Mouse (Mus musculus) testis, adult 2 months (tissue): Measurements from ENCODE around the gene Gcnt2. TPM values are rescaled to one million over a fixed set of nuclear protein-coding genes. Genes with fewer than 3 reads are reported as not detected.
"Not testable (repeated sequence)": the region's sequence is repeated elsewhere in the genome, so short reads cannot be mapped to it uniquely, and the experiment has no call there.

ENCODE experiments used
- H3K27ac ChIP-seq: fragments of 200-500 bp; 2 replicates; pipeline ENCODE4 v1.5.1; 2012; ENCODE audit warnings: low read depth, low read length; ENCODE audit not compliant: control insufficient read depth, insufficient read depth
- H3K27me3 ChIP-seq: fragments of 200-500 bp; 2 replicates; pipeline ENCODE4 v1.6.1; 2012; ENCODE audit warnings: mild to moderate bottlenecking, low read length, moderate library complexity; ENCODE audit not compliant: control insufficient read depth, insufficient read depth
- H3K36me3 ChIP-seq: fragments of 200-500 bp; 2 replicates; pipeline ENCODE4 v1.6.1; 2012; ENCODE audit warnings: mild to moderate bottlenecking, low read length; ENCODE audit not compliant: control insufficient read depth, insufficient read depth
- H3K4me1 ChIP-seq: fragments of 200-500 bp; 2 replicates; pipeline ENCODE4 v1.6.1; 2012; ENCODE audit warnings: low read length; ENCODE audit not compliant: control insufficient read depth, insufficient read depth
- H3K4me3 ChIP-seq: fragments of 200-500 bp; 2 replicates; pipeline ENCODE4 v1.5.1; 2012; ENCODE audit warnings: low read depth, mild to moderate bottlenecking, low read length, moderate library complexity, mixed read lengths; ENCODE audit not compliant: control insufficient read depth
- CTCF ChIP-seq: fragments of 200-500 bp; IDR thresholded peaks from 2 replicates; pipeline ENCODE4 v1.5.1; 2012; ENCODE audit warnings: low read depth, mild to moderate bottlenecking, inconsistent platforms, low read length, moderate library complexity; ENCODE audit not compliant: control insufficient read depth, insufficient read depth, insufficient replicate concordance
- POLR2A ChIP-seq: fragments of 200-500 bp; IDR thresholded peaks from 2 replicates; pipeline ENCODE4 v1.6.1; 2012; ENCODE audit warnings: low read depth, mild to moderate bottlenecking, inconsistent platforms, low read length, moderate library complexity; ENCODE audit not compliant: control insufficient read depth
- polyA plus RNA-seq: library from polyadenylated mRNA; depleted of rRNA; stranded (reverse); fragments of >200 nt; gene quantifications from 2 replicates; pipeline ENCODE4 v1.2.3, GENCODE M21; 2012

Gene Gcnt2
- polyA plus RNA-seq, 1 experiment: 0.32 TPM

DNA sequence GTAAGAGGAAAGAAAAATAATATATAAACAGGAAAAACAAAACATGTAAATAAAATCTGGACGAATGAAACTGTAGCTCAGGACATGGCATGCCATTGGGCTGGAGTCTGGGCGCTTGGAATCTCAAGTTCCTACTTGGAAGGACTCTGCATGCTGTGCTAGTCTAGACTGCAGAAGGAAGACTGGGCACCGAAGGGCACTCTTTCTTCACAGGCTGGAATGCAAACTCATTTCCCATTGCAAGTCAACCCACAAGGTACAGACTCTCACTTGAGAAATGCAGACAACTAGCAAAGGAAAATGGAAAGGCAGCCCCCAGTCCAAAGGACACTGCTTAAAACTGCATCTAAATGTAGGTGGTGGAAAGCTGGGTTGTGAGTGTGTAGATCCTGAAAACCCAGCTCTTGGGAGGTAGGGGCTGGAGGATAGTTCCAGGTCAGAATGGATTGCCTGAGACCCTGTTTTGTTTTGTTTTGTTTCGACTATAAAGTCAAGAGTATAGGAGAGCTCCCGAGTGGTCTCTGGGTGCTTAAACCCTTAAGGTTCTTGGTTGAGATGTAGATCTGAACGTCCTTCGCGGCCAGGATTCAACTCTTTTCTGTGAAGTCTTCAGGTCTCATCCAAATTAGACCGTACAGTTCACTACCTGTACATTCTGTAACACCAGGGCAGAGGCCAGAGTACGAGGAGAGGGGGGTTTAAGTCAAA lies 26.5 kb downstream of the Gcnt2 start:
- TF ChIP-seq POLR2A: no peak
- TF ChIP-seq CTCF: no peak
- Histone ChIP-seq H3K36me3 (no peaks in the 10 kb centered on the region), H3K27ac (no peak overlapping the region), H3K27me3 (peaks cover 2% of the 10 kb centered on the region), H3K4me3 (no peak overlapping the region), H3K4me1 (peaks cover 7% of the 10 kb centered on the region)

DNA sequence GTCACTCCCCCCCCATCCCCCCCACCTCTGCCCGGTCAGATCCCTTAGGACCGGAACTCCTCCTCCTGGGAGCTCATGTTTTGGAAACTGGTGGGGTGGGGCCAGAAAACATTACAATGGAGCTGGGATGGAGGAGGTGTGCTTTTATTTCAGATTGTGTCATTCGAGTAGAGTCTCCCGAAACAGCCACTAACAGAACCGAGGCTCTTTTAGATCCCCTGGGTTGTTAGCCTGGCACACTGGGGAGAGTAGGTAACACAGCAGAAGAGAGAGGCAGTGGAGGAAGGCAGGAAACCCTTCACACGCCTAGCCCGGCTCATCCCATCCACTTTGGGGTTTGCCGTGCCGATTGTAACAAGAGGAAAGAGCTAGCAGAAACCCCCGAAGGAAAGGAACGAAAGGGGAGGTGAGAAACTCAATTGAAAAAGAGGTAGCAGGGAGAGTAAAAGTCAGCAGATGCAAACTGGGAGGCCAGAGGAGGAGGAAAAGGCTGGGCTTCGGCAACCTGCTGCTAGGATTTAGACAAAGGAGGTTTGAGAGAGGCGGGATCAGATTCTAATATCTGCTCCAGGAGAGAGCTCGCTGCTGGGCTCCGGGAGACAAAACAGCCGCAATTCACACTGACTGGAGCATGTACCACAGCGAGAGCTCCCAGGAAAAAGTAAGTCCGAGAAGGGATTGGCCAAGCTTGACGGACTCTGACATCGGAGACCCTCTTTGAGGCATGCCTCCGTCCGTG lies 27.3 kb downstream of the Gcnt2 start:
- Histone ChIP-seq H3K4me3 (peak overlapping the region; percentile 50), H3K36me3 (no peaks in the 10 kb centered on the region), H3K27me3 (peaks cover 2% of the 10 kb centered on the region), H3K27ac (0 out of 2 replicates have a peak overlapping the region, but pooled peaks have one; percentile 12), H3K4me1 (peaks cover 7% of the 10 kb centered on the region)
- TF ChIP-seq POLR2A (no peak), CTCF (no peak)

DNA sequence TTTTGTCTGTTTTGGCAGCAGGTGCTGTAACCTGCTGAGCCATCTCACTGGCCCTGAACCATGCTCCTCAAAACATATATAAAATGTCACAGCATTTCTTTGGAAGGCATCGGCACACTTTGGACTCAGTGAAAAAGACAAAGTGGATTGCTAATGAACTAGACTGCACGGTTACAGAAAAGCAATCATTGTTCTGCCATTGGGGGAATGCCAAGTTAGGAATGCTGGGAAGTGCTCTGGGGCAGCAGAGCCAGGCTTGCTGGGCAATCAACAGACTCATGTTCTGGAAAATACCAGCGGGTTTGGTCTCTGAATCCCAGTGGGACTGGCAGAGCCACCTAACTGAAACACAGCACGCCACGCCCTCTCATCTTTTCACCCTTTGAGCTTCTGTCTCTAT lies 31.0 kb downstream of the Gcnt2 start:
- no peak overlapping the region for H3K4me3 ChIP-seq
- H3K27me3 ChIP-seq: peaks cover 2% of the 10 kb centered on the region
- no peaks in the 10 kb centered on the region for H3K36me3 ChIP-seq
- H3K27ac ChIP-seq: no peak overlapping the region
- H3K4me1 ChIP-seq: peaks cover 7% of the 10 kb centered on the region
- TF ChIP-seq POLR2A (no peak), CTCF (no peak)

DNA sequence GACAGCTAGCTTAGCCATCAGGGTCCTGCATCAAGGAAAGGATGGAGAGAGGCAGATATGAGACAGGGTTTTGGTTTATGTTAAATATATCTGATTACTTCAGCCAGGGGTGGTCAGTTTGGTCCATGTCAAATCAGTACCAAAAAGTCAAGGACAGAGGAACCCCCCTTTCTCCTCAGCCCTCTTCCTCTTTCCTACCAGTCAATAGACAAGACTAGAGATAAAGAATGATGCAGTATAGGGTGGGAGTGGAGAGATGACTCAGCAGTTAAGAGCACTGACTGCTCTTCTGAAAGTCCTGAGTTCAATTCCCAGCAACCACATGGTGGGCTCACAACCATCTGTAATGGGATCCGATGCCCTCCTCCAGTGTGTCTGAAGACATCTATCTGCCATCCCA lies 31.8 kb downstream of the Gcnt2 start:
- H3K27me3 ChIP-seq, H3K4me3 ChIP-seq, H3K36me3 ChIP-seq, H3K27ac ChIP-seq, H3K4me1 ChIP-seq: not testable (repeated sequence)

DNA sequence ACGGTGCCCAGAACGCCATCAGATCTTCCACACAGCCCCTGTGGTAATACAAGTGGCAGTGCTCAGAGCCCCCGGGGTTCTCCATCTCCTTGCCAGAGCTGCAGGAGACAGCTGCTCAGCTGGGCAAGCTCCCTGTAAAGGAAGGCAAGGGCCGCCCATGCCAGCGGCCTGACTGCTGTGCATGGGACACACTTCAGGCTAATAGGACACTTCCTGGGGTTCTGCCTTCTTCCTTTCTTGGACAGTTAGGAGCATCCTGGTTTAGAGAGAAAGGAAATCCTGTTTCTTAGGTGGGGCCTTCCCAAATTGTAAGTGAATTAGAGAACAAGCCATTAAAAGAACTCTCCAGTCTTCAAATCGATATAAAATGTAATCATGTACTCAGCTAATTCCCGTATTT lies 32.5 kb downstream of the Gcnt2 start:
- H3K4me1 ChIP-seq: peaks cover 4% of the 10 kb centered on the region; the same call in 1 of the 2 replicates
- H3K27me3 ChIP-seq: no peaks in the 10 kb centered on the region; the same call in none of the 2 replicates
- no peak overlapping the region for H3K27ac ChIP-seq
- TF ChIP-seq CTCF (no peak), POLR2A (no peak)
- no peaks in the 10 kb centered on the region for H3K36me3 ChIP-seq
- H3K4me3 ChIP-seq: no peak overlapping the region

GRCm38 (mm10) chr13:40892547-40892946 lies 33.0 kb downstream of the Gcnt2 start:
- no peak overlapping the region for H3K27ac ChIP-seq
- no peak for TF ChIP-seq CTCF
- no peak for TF ChIP-seq POLR2A
- no peaks in the 10 kb centered on the region for H3K36me3 ChIP-seq
- no peak overlapping the region for H3K4me3 ChIP-seq
- H3K27me3 ChIP-seq: no peaks in the 10 kb centered on the region; the same call in 1 of the 2 replicates
- peaks cover 4% of the 10 kb centered on the region; the same call in 1 of the 2 replicates for H3K4me1 ChIP-seq

DNA sequence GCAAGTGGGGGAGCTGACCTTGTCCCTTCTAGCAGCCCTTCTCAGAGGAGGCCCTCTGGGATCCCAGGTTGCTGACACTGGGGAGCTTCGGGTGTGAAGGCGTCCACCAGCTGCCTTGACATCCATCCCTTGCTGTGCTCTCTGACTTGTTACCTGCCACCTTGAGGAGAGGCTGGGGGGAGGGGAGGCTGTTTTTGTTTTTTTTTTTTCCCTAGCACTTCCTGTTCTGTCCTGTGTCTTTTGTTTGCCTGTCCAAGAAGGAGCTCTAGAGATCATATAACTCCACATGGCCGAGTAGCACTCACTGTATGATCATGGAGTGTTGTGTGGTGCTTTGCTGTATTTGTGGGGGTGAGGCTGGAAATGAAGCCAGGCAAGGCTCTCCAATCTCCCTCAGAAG lies 34.0 kb downstream of the Gcnt2 start:
- no peak overlapping the region for H3K4me3 ChIP-seq
- H3K4me1 ChIP-seq: no peaks in the 10 kb centered on the region
- no peak overlapping the region for H3K27ac ChIP-seq
- H3K36me3 ChIP-seq: no peaks in the 10 kb centered on the region
- H3K27me3 ChIP-seq: no peaks in the 10 kb centered on the region
- no peak for TF ChIP-seq POLR2A
- TF ChIP-seq CTCF: no peak

DNA sequence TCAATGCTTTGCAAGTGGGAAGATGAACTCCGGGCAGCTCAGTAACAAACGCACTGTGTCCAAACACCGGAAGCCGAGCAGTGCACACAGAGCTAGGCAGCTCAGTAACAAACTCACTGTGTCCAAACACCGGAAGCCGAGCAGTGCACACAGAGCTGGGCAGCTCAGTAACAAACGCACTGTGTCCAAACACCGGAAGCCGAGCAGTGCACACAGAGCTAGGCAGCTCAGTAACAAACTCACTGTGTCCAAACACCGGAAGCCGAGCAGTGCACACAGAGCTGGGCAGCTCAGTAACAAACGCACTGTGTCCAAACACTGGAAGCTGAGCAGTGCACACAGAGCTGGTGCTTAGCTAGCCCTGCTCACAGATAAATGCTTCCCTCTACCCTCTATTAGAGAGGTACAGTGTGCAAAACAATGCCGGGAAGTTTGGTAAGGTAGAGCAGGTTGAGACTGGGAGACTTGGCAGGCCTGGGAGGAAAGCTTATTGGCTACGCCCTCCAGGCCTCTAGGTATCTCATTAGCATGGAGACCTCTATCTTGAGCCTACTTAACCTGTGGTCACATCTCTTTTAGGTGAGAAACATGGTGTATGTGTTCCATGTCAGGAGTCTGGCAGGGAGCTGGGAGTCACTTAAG lies 38.6 kb downstream of the Gcnt2 start:
- not testable (repeated sequence) for H3K27me3 ChIP-seq, H3K27ac ChIP-seq, H3K36me3 ChIP-seq, H3K4me1 ChIP-seq, H3K4me3 ChIP-seq
